Mouse (Mus musculus) intestine, embryonic 14.5 days (tissue): ENCODE data around the gene Vsnl1. TPM values are rescaled to one million over a fixed set of nuclear protein-coding genes. Genes with fewer than 3 reads are reported as not detected.

Experiments used
- ATAC-seq: fragments of 200-750 bp; cut with Nextera tagmentation; replicated peaks from 2 replicates; pipeline ENCODE4 v1.8.0; 2017; ENCODE audit warnings: low read depth, moderate number of reproducible peaks, moderate TSS enrichment, moderate library complexity; ENCODE audit not compliant: low FRiP score, low TSS enrichment
- DNase-seq: peaks from one replicate; pipeline ENCODE4 v3.0.0-alpha.2; 2018; ENCODE audit warnings: low spot score
- H3K27ac ChIP-seq: fragments of 300-500 bp; sonication (generic); 2 replicates; pipeline ENCODE4 v1.5.1; 2014; ENCODE audit warnings: low read depth, mild to moderate bottlenecking, control low read depth
- H3K27me3 ChIP-seq: fragments of 300-500 bp; sonication (generic); replicated peaks from 2 replicates; pipeline ENCODE4 v1.6.1; 2014; ENCODE audit warnings: low read length, control low read depth; ENCODE audit not compliant: control insufficient read depth, insufficient read depth
- H3K36me3 ChIP-seq: fragments of 300-500 bp; sonication (generic); 2 replicates; pipeline ENCODE4 v1.6.1; 2014; ENCODE audit warnings: low read length, control low read depth; ENCODE audit not compliant: control insufficient read depth, insufficient read depth
- H3K4me1 ChIP-seq: fragments of 300-500 bp; sonication (generic); replicated peaks from 2 replicates; pipeline ENCODE4 v1.6.1; 2014; ENCODE audit warnings: low read length, control low read depth, mixed read lengths; ENCODE audit not compliant: control insufficient read depth, insufficient read depth
- H3K4me2 ChIP-seq: fragments of 300-500 bp; sonication (generic); 2 replicates; pipeline ENCODE4 v1.6.1; 2014; ENCODE audit warnings: low read length
- H3K4me3 ChIP-seq: fragments of 300-500 bp; sonication (generic); 2 replicates; pipeline ENCODE4 v1.5.1; 2014; ENCODE audit warnings: low read depth, low read length, control low read depth, mixed read lengths
- H3K9ac ChIP-seq: fragments of 300-500 bp; sonication (generic); 2 replicates; pipeline ENCODE4 v1.6.1; 2014; ENCODE audit warnings: mild to moderate bottlenecking, low read length
- H3K9me3 ChIP-seq: fragments of 300-500 bp; sonication (generic); 2 replicates; pipeline ENCODE4 v1.6.1; 2016; ENCODE audit warnings: low read length, control low read depth; ENCODE audit not compliant: control insufficient read depth
- WGBS: fragments of 180-500 bp; shearing (Covaris S2); extraction: QIAGEN DNeasy Blood & Tissue Kit; methylation state at CpG from one replicate; pipeline ENCODE4 v1.1.7; 2014; 5-methylcytosine and 5-hydroxymethylcytosine counted together
- microRNA-seq: library from miRNA; unstranded; fragments of <30 nt; microRNA quantifications from one replicate; pipeline ENCODE4, GENCODE M21; 2016
- polyA plus RNA-seq: library from polyadenylated mRNA; unstranded; fragments of >200 nt; fragmentation: Nextera tagmentation; extraction: Ambion mirVana; gene quantifications from 2 replicates; pipeline ENCODE4 v1.2.1, GENCODE M21; 2014

Gene Vsnl1
- polyA plus RNA-seq, 1 experiment from 2014 or later = 0.88 TPM

- H3K27ac ChIP-seq = no peak overlapping the region
- H3K9ac ChIP-seq = no peak overlapping the region
- peaks cover 79% of the 10 kb centered on the region for H3K36me3 ChIP-seq
- no peak overlapping the region for H3K4me2 ChIP-seq
- H3K9me3 ChIP-seq = no peaks in the 10 kb centered on the region
- no peak overlapping the region for H3K4me3 ChIP-seq
- H3K27me3 ChIP-seq = no peaks in the 10 kb centered on the region
- no peaks in the 10 kb centered on the region for H3K4me1 ChIP-seq
- WGBS = 93% methylated on average over 6 of the region's 6 CpGs
- DNase-seq (no peak), ATAC-seq (no peak)
These were observed 159.2 kb downstream of the Vsnl1 start for GRCm38 (mm10) chr12:11277207-11277606.

DNA sequence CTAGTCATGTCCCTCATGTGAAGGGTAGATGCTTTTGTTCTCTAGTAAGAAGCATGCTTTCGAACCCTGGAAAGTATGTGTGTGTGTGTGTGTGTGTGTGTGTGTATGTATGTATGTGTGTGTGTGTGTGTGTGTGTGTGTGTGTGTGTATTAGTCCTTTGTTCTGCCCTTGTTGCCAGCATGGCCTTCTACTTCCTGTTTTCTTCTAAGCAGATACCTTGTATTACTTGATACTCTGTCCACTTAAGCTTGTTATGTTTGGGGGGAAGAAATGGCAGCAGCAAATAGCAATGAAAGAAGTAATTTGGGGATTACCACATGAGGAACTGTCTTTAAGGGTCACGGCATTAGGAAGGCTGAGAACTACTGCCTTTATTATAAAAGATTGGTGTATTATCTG lies 159.8 kb downstream of the Vsnl1 start:
- H3K4me1 ChIP-seq = no peaks in the 10 kb centered on the region
- H3K4me2 ChIP-seq = no peak overlapping the region
- no peaks in the 10 kb centered on the region for H3K9me3 ChIP-seq
- H3K27me3 ChIP-seq = no peaks in the 10 kb centered on the region
- 95% methylated on average over 2 of the region's 2 CpGs for WGBS
- no peak overlapping the region for H3K27ac ChIP-seq
- ATAC-seq = no peak
- DNase-seq = no peak
- H3K36me3 ChIP-seq = peaks cover 80% of the 10 kb centered on the region
- no peak overlapping the region for H3K9ac ChIP-seq
- H3K4me3 ChIP-seq = no peak overlapping the region

Small RNAs within 50 kb of the gene (microRNA-seq; reads per million reads assigned to microRNA genes)
- 0.34 reads per million for gene Mir7675

Other genes with a start within 250 kb of the Vsnl1 start
- not detected in 2 replicates for gene Msgn1, start 227.6 kb downstream of the Vsnl1 start, polyA plus RNA-seq
- 8.6 and 9.1 TPM in 2 replicates for gene Gen1, start 170.8 kb downstream of the Vsnl1 start, polyA plus RNA-seq
- 114 and 118 TPM in 2 replicates for gene Smc6, start 170.7 kb downstream of the Vsnl1 start, polyA plus RNA-seq
- 0.23 and 0.26 TPM in 2 replicates for gene Rad51ap2, start 19.5 kb upstream of the Vsnl1 start, polyA plus RNA-seq